Mouse (Mus musculus) monocyte, adult 5-6 weeks (primary cell): ENCODE data around the gene Fubp3. TPM values are rescaled to one million over a fixed set of nuclear protein-coding genes. Genes with fewer than 3 reads are reported as not detected.

Source experiments
- ATAC-seq: fragments of 153-309, 156-312 bp; replicated peaks from 2 replicates; pipeline ENCODE4 v1.8.0; 2017; ENCODE audit warnings: mild to moderate bottlenecking; ENCODE audit not compliant: low TSS enrichment, insufficient number of reproducible peaks, severe bottlenecking, poor library complexity, low FRiP score
- total RNA-seq: library from RNA; stranded (forward); fragments of 200-1000, 200-491, 200-594 nt; gene quantifications from 3 replicates; pipeline ENCODE4 v1.2.3, GENCODE M21; 2017

Fubp3 gene
- total RNA-seq, 1 experiment from 2014 or later = 14.6 TPM

- ATAC-seq = no peak
Measured at GRCm38 (mm10) chr2:31613781-31614180, 41.3 kb downstream of the Fubp3 start.

GRCm38 (mm10) chr2:31618484-31619161 lies 46.2 kb downstream of the Fubp3 start:
- ATAC-seq = no peak

GRCm38 (mm10) chr2:31619208-31619607 lies 46.8 kb downstream of the Fubp3 start:
- ATAC-seq = no peak

GRCm38 (mm10) chr2:31633531-31633930 lies 61.1 kb downstream of the Fubp3 start:
- no peak for ATAC-seq

GRCm38 (mm10) chr2:31635281-31636137 lies 63.1 kb downstream of the Fubp3 start:
- ATAC-seq = no peak

- ATAC-seq = no peak
Measured at GRCm38 (mm10) chr2:31636138-31636741, 63.8 kb downstream of the Fubp3 start.

- ATAC-seq = no peak
Measured at GRCm38 (mm10) chr2:31636742-31637141, 64.3 kb downstream of the Fubp3 start.

- no peak for ATAC-seq
Measured at GRCm38 (mm10) chr2:31637311-31637710, 64.9 kb downstream of the Fubp3 start.

- no peak for ATAC-seq
Measured at GRCm38 (mm10) chr2:31637807-31638206, 65.4 kb downstream of the Fubp3 start.

- ATAC-seq = no peak
Measured at GRCm38 (mm10) chr2:31638581-31639465, 66.4 kb downstream of the Fubp3 start.

- no peak for ATAC-seq
Measured at GRCm38 (mm10) chr2:31639466-31639760, 67.0 kb downstream of the Fubp3 start.

GRCm38 (mm10) chr2:31639901-31640608 lies 67.6 kb downstream of the Fubp3 start, which contains the start of gene Prdm12:
Gene Prdm12 (plus strand): TSS chr2:31640037.
- no peak for ATAC-seq

GRCm38 (mm10) chr2:31640609-31641507 lies 68.4 kb downstream of the Fubp3 start:
- ATAC-seq = no peak

- ATAC-seq = no peak
Measured at GRCm38 (mm10) chr2:31641508-31641830, 69.0 kb downstream of the Fubp3 start.

GRCm38 (mm10) chr2:31641929-31642328 lies 69.5 kb downstream of the Fubp3 start:
- ATAC-seq = no peak

GRCm38 (mm10) chr2:31653971-31654853 lies 81.8 kb downstream of the Fubp3 start:
- ATAC-seq = no peak
